ENCODE assay signal across 27 mouse cellular contexts in genomic region chr3:85164931-85165330, GRCm38 (mm10).
DNase-seq lines count a peak whose midpoint lies in the region; ATAC-seq lines count a peak whose summit lies in the region.
"Had no signal": no experiment of that assay in that cellular context is flagged by ENCODE, and none has a peak within 500 bp of the region (broad histone marks: within the 10 kb centered on the region; RNA-seq: fewer than 3 reads in every experiment).

No protein-coding gene starts in this region.

- H3K9me3 ChIP-seq in neural tube, embryonic 15.5 days (replicated peaks), result no peaks in the 10 kb centered on the region
- H3K9me3 ChIP-seq: embryonic facial prominence, embryonic 12.5 days; embryonic facial prominence, embryonic 15.5 days; heart, embryonic 12.5 days; heart, embryonic 15.5 days; hindbrain, embryonic 10.5 days; hindbrain, embryonic 13.5 days; intestine, embryonic 15.5 days had no signal

- no peaks in the 10 kb centered on the region for H3K4me1 ChIP-seq in neural tube, embryonic 15.5 days
- H3K4me1 ChIP-seq: embryonic facial prominence, embryonic 12.5 days; embryonic facial prominence, embryonic 15.5 days; heart, embryonic 12.5 days; heart, embryonic 15.5 days; hindbrain, embryonic 10.5 days; hindbrain, embryonic 13.5 days; intestine, embryonic 15.5 days had no signal

- no peak for ATAC-seq in neural tube, embryonic 15.5 days (ENCODE audit: low FRiP score)
- ATAC-seq: forebrain, embryonic 14.5 days; forebrain, postnatal 0 days; hindbrain, embryonic 16.5 days; intestine, embryonic 15.5 days had no signal

- no peaks in the 10 kb centered on the region for H3K27me3 ChIP-seq in neural tube, embryonic 15.5 days (replicated peaks)
- H3K27me3 ChIP-seq: embryonic facial prominence, embryonic 12.5 days; embryonic facial prominence, embryonic 15.5 days; heart, embryonic 12.5 days; heart, embryonic 15.5 days; hindbrain, embryonic 13.5 days; intestine, embryonic 15.5 days had no signal

- H3K9ac ChIP-seq in neural tube, embryonic 15.5 days (replicated peaks), result no peak overlapping the region
- H3K9ac ChIP-seq: embryonic facial prominence, embryonic 12.5 days; embryonic facial prominence, embryonic 15.5 days; forebrain, postnatal 0 days; heart, embryonic 12.5 days; heart, embryonic 15.5 days; hindbrain, embryonic 13.5 days; intestine, embryonic 15.5 days had no signal

- no peaks in the 10 kb centered on the region for H3K36me3 ChIP-seq in neural tube, embryonic 15.5 days
- H3K36me3 ChIP-seq: embryonic facial prominence, embryonic 12.5 days; embryonic facial prominence, embryonic 15.5 days; heart, embryonic 12.5 days; heart, embryonic 15.5 days; hindbrain, embryonic 10.5 days; hindbrain, embryonic 13.5 days; intestine, embryonic 15.5 days had no signal

- peak; percentile 49 for DNase-seq in adrenal gland, adult 2 months
- no peak for DNase-seq in adrenal gland, postnatal 4 days (ENCODE audit: low spot score in 2 of 2)
- DNase-seq in testis, postnatal 14 days (ENCODE audit: low spot score), result peak; percentile 36
- no peak for DNase-seq in testis, postnatal 10 days (ENCODE audit: low spot score)
- peak; percentile 7 for DNase-seq in adrenal gland, postnatal 25 days
- no peak for DNase-seq in layer of hippocampus, adult 9-10 months (ENCODE audit: low spot score)
- DNase-seq: B cell, adult 2 months; cerebellum, adult 11 months; cerebellum, adult 2 months; cerebellum, adult 9-11 months; cerebellum, postnatal 25 days; forebrain, postnatal 0 days; gastrocnemius, adult 2 months; gastrocnemius, postnatal 14 days; heart, adult 11 months; heart, postnatal 10 days; heart, postnatal 36 days had no signal

- H3K4me3 ChIP-seq in neural tube, embryonic 15.5 days (replicated peaks), result no peak overlapping the region
- H3K4me3 ChIP-seq: embryonic facial prominence, embryonic 12.5 days; embryonic facial prominence, embryonic 15.5 days; gastrocnemius, adult 2 months; heart, embryonic 12.5 days; heart, embryonic 15.5 days; hindbrain, embryonic 10.5 days; hindbrain, embryonic 13.5 days; intestine, embryonic 15.5 days had no signal

- no peak overlapping the region for H3K4me2 ChIP-seq in neural tube, embryonic 15.5 days
- H3K4me2 ChIP-seq: embryonic facial prominence, embryonic 12.5 days; embryonic facial prominence, embryonic 15.5 days; heart, embryonic 12.5 days; heart, embryonic 15.5 days; hindbrain, embryonic 13.5 days; intestine, embryonic 15.5 days had no signal

- H3K27ac ChIP-seq in neural tube, embryonic 15.5 days (replicated peaks), result no peak overlapping the region
- H3K27ac ChIP-seq: embryonic facial prominence, embryonic 12.5 days; embryonic facial prominence, embryonic 15.5 days; gastrocnemius, adult 2 months; heart, embryonic 15.5 days; hindbrain, embryonic 10.5 days; hindbrain, embryonic 13.5 days; intestine, embryonic 15.5 days had no signal

- 76% methylated on average over 1 of the region's 1 CpGs for WGBS in neural tube, embryonic 15.5 days

Comparison
In these comparisons a context has a peak if more than half of its experiments do, and no peak if none do; other contexts are left out.
1. DNase-seq: peak in adrenal gland, adult 2 months (single experiment), testis, postnatal 14 days (single experiment) and adrenal gland, postnatal 25 days (single experiment); none in adrenal gland, postnatal 4 days (0 of 2), testis, postnatal 10 days (single experiment) and layer of hippocampus, adult 9-10 months (single experiment).